Mouse (Mus musculus) neural tube, embryonic 15.5 days (tissue): ENCODE data around the gene Gm6377. TPM values are rescaled to one million over a fixed set of nuclear protein-coding genes. Genes with fewer than 3 reads are reported as not detected.

Experiments used
- ATAC-seq: fragments of 200-750 bp; cut with Nextera tagmentation; 2 replicates; pipeline ENCODE4 v1.8.0; 2017; ENCODE audit warnings: mild to moderate bottlenecking, moderate TSS enrichment, moderate library complexity; ENCODE audit not compliant: low FRiP score
- H3K27ac ChIP-seq: fragments of 300-500 bp; sonication (generic); replicated peaks from 2 replicates; pipeline ENCODE4 v1.5.1; 2015; ENCODE audit warnings: mild to moderate bottlenecking, inconsistent platforms
- H3K27me3 ChIP-seq: fragments of 300-500 bp; sonication (generic); replicated peaks from 2 replicates; pipeline ENCODE4 v1.6.1; 2015; ENCODE audit warnings: inconsistent platforms
- H3K36me3 ChIP-seq: fragments of 300-500 bp; sonication (generic); 2 replicates; pipeline ENCODE4 v1.6.1; 2015; ENCODE audit warnings: inconsistent platforms
- H3K4me1 ChIP-seq: fragments of 300-500 bp; sonication (generic); 2 replicates; pipeline ENCODE4 v1.6.1; 2015; ENCODE audit warnings: inconsistent platforms
- H3K4me2 ChIP-seq: fragments of 300-500 bp; sonication (generic); 2 replicates; pipeline ENCODE4 v1.6.1; 2015; ENCODE audit warnings: inconsistent platforms, mild to moderate bottlenecking, moderate library complexity
- H3K4me3 ChIP-seq: fragments of 300-500 bp; sonication (generic); replicated peaks from 2 replicates; pipeline ENCODE4 v1.5.1; 2015; ENCODE audit warnings: mild to moderate bottlenecking, inconsistent platforms
- H3K9ac ChIP-seq: fragments of 300-500 bp; sonication (generic); replicated peaks from 2 replicates; pipeline ENCODE4 v1.6.1; 2015; ENCODE audit warnings: mild to moderate bottlenecking, inconsistent platforms
- H3K9me3 ChIP-seq: fragments of 300-500 bp; sonication (generic); replicated peaks from 2 replicates; pipeline ENCODE4 v1.6.1; 2016; ENCODE audit warnings: inconsistent platforms
- WGBS: fragments of 180-500 bp; shearing (Covaris S2); methylation state at CpG from one replicate; pipeline ENCODE4 v1.1.7; 2015; ENCODE audit warnings: mixed read lengths; 5-methylcytosine and 5-hydroxymethylcytosine counted together
- polyA plus RNA-seq: library from polyadenylated mRNA; unstranded; fragments of >200 nt; fragmentation: Nextera tagmentation; extraction: Ambion mirVana; gene quantifications from 2 replicates; pipeline ENCODE4 v1.2.1, GENCODE M21; 2015

Gene Gm6377
- not detected in 2 replicates for polyA plus RNA-seq

DNA sequence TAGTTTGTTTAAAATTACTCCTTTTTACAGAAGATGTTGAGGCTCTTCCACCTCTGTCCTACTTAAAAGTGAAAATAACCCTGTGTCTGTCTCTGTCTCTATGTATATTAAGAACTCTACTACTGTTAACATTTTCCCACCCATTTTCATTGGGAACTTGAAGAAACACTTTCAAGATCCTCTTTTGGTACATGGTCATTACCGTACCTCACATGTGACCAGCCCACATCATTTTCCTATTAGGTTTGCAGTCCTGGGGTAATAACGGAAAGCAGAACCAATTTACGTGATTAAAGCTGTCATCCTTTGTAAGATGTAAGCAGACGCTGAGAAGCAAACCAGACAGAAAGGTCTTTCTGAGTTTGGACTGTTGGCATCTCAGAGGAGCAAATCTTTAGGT lies at the start of gene Gm6377:
Gene Gm6377 (plus strand): TSS at position 289 of the 400 bp plus-strand sequence.
- no peak within 1 kb of the TSS for H3K27ac ChIP-seq
- no peak within 1 kb of the TSS for H3K9ac ChIP-seq
- no peak for ATAC-seq
- no peak within 1 kb of the TSS for H3K4me2 ChIP-seq
- no peak within 1 kb of the TSS for H3K4me3 ChIP-seq
- no peaks in the 10 kb centered on the region for H3K9me3 ChIP-seq
- no peaks in the 10 kb centered on the region for H3K36me3 ChIP-seq
- no peaks in the 10 kb centered on the region for H3K27me3 ChIP-seq
- 88% methylated on average over 4 of the region's 4 CpGs for WGBS
- no peaks in the 10 kb centered on the region for H3K4me1 ChIP-seq

DNA sequence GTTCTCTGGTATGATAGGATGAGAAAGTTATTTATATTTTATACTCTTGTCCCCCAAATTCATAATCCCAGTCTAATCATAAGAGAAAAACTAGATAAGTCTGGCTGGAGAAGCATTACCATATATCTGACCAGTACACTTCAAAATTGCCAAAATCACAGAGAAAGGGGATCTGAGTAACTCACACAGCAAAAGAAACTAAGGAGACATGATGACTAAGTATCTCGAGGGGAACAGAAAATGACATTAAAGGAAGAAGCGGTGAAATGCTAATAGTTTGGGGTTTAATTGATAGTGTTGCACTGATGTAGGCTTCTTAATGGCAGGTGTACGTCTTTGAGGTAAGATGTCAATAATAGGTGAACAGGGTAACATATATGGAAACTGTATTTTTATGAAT lies 49.4 kb upstream of the Gm6377 start:
- Histone ChIP-seq H3K36me3 (no peaks in the 10 kb centered on the region), H3K4me2 (no peak overlapping the region), H3K4me3 (no peak overlapping the region), H3K9me3 (no peaks in the 10 kb centered on the region), H3K9ac (no peak overlapping the region), H3K27ac (no peak overlapping the region), H3K4me1 (no peaks in the 10 kb centered on the region), H3K27me3 (no peaks in the 10 kb centered on the region)
- no peak for ATAC-seq
- WGBS = 90% methylated on average over 3 of the region's 3 CpGs

DNA sequence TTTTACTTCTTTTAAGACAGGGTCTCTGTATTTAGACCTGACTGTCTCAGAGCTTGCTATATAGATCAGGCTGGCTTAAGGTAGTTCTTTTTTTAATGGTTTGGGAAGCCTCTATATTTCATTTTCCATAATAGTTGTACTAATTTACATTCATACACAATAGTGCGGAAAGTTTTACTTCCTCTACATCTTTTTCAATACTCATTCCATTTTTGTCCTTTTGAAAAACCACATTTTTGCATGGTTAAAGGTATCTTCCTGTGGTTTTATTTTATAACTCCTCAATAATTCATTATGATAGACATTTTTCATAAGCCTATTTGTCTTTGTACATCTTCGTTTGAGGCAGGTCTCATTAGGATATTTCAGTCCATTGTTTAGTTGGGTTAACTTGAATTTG lies 45.3 kb upstream of the Gm6377 start:
- Histone ChIP-seq H3K4me1 (no peaks in the 10 kb centered on the region), H3K27ac (no peak overlapping the region), H3K4me2 (no peak overlapping the region), H3K36me3 (no peaks in the 10 kb centered on the region), H3K27me3 (no peaks in the 10 kb centered on the region), H3K9ac (no peak overlapping the region), H3K4me3 (no peak overlapping the region), H3K9me3 (no peaks in the 10 kb centered on the region)
- WGBS = 90% methylated on average over 2 of the region's 2 CpGs
- no peak for ATAC-seq

DNA sequence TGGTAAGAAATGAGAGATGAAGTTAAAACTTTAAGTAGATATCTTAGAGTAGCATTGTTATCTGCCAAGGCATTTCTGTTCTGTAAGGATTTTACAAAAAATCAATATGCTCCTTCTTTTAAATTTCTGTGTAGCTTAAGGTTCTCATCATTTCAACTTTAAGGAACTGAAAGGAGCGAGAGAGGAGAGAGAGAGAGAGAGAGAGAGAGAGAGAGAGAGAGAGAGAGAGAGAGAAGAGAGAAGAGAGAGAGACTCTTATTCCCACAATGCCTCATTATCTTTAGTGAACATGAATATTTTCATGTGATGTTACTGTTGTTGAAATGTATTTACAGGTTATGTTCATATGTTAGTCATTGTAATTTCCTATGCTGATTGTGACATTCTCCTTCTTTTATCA lies 36.2 kb upstream of the Gm6377 start:
- no peaks in the 10 kb centered on the region for H3K4me1 ChIP-seq
- no peak overlapping the region for H3K9ac ChIP-seq
- H3K36me3 ChIP-seq = no peaks in the 10 kb centered on the region
- H3K4me2 ChIP-seq = no peak overlapping the region
- ATAC-seq = no peak
- H3K4me3 ChIP-seq = no peak overlapping the region
- H3K27ac ChIP-seq = no peak overlapping the region
- H3K27me3 ChIP-seq = no peaks in the 10 kb centered on the region
- WGBS = 80% methylated on average over 1 of the region's 1 CpGs
- no peaks in the 10 kb centered on the region for H3K9me3 ChIP-seq

DNA sequence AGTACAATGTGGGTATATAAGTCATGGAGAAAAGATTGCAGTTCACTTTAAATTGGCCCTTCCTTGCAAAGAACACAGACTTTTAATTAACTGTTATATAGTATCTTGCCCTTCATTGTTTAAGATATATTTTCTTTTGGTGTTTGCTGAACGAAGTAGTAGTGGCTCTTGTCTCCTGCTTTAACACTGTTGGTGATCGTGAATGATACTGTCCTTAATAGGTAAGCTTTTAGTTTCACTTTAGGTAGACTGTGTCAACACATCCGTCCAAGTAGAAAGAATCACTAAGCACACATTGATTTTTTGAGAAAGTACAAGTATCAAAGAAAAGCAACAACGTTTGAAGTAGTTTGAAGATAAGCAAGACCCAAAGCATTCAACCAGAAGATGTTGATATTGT lies 35.7 kb upstream of the Gm6377 start:
- 82% methylated on average over 4 of the region's 4 CpGs for WGBS
- no peak overlapping the region for H3K4me3 ChIP-seq

DNA sequence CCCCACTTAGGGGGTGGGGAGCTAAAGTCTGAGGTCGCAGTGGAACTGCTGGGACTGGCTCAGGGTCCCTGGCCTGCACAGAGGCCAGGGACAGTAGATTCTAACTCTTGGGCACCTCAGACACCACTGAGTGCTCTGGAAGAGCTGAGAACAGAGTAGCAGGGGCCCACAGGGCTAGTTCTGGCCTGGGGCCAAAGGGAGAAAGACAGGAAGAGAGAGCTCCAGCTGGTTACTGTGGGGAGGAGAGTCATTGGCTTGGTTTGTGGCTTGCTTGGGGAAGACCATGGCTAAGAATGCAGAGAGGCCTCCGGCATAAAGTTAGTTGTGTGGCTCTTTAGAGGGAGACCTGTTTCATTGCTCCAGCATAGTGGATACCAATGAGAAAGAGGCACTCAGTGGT lies 21.5 kb upstream of the Gm6377 start:
- no peaks in the 10 kb centered on the region for H3K9me3 ChIP-seq
- H3K27ac ChIP-seq = no peak overlapping the region
- no peaks in the 10 kb centered on the region for H3K4me1 ChIP-seq
- ATAC-seq = no peak
- no peak overlapping the region for H3K4me2 ChIP-seq
- no peak overlapping the region for H3K4me3 ChIP-seq
- H3K36me3 ChIP-seq = no peaks in the 10 kb centered on the region
- H3K27me3 ChIP-seq = no peaks in the 10 kb centered on the region
- WGBS = 66% methylated on average over 2 of the region's 2 CpGs
- no peak overlapping the region for H3K9ac ChIP-seq

More for the DNA sequence above, 35.7 kb upstream of the Gm6377 start:
- Histone ChIP-seq H3K36me3 (no peaks in the 10 kb centered on the region), H3K27me3 (no peaks in the 10 kb centered on the region), H3K27ac (no peak overlapping the region), H3K9me3 (no peaks in the 10 kb centered on the region), H3K4me1 (no peaks in the 10 kb centered on the region), H3K4me2 (no peak overlapping the region), H3K9ac (no peak overlapping the region)
- ATAC-seq = no peak

DNA sequence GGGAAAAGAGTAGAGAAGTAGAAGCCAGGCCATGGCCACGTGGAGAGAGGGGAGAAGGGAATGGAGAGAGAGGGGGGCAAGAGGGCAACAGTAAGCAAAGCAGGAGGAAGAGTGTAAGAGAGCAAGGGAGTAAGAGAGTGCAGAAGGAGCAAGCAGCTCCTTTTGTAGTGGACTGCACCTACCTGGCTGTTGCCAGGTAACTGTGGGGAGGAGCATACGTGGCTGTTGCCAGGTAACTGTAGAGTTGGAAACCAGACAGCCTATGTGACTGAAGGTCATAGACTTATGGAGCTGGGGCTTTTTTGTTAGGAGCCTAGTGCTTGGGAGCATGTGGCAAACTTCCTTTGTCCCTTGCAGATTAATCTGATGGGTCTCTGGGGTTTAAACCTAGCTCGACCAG lies 21.1 kb upstream of the Gm6377 start:
- Histone ChIP-seq H3K27me3 (no peaks in the 10 kb centered on the region), H3K4me2 (no peak overlapping the region), H3K4me3 (no peak overlapping the region), H3K9ac (no peak overlapping the region), H3K27ac (no peak overlapping the region), H3K4me1 (no peaks in the 10 kb centered on the region), H3K9me3 (no peaks in the 10 kb centered on the region), H3K36me3 (no peaks in the 10 kb centered on the region)
- 40% methylated on average over 3 of the region's 3 CpGs for WGBS
- ATAC-seq = no peak

DNA sequence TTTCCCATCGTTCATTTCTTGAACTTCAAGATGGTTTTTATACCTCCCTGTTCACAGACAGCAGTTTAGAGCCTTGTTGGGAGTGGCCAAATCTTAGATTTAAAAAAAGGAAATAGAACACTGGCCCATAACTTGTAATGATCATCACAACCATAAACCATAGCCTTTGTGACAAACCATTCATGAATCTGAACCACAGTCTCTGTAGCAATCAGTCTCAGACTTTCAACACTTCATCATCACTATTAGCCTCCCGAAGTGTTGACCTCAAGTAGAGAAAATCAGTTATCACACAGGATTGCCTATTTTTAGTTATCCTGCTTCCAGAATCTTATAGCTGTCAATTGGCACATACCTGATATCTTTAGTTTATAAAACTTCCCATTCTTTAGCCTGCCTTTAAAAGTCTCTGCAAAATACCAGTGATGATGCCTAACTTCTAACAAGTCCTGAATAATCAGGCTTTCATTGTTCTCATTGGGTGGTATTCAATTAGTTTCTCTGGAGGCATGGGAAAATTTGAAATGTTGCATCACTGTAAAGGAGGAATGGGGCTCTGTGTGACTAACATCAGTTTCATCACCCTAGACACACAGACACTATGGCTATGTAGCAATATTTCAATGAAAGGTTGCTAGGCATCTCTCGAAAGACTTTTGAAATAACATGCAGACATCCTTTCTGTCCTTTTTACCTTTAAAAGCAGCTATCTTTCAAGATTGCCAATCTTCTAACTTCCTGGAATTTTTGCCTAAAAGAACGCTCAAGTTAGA lies 11.7 kb upstream of the Gm6377 start:
- H3K4me2 ChIP-seq = no peak overlapping the region
- no peaks in the 10 kb centered on the region for H3K27me3 ChIP-seq
- no peaks in the 10 kb centered on the region for H3K9me3 ChIP-seq
- no peaks in the 10 kb centered on the region for H3K36me3 ChIP-seq
- H3K4me1 ChIP-seq = no peaks in the 10 kb centered on the region
- WGBS = 85% methylated on average over 4 of the region's 4 CpGs
- no peak overlapping the region for H3K27ac ChIP-seq
- no peak overlapping the region for H3K9ac ChIP-seq
- no peak overlapping the region for H3K4me3 ChIP-seq
- no peak for ATAC-seq

DNA sequence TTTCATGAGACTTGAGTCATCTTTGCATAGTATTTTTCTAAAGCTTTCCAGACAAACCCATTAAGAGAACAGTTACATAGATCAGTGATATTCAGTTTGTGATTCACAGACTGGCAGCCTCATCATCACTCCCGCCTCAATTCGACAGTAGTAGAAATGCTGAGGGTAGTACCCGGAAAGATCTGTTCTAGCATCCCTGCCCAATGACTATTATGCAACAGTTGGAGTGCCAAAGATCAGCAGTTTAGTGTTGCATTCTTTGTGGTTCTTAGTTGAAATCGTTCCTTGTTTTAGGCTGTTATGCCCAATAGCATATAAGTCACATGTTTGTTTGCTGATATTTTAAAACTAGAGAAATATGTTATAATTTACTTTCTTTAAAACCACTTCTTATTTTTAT lies 6.9 kb upstream of the Gm6377 start:
- no peaks in the 10 kb centered on the region for H3K4me1 ChIP-seq
- no peaks in the 10 kb centered on the region for H3K27me3 ChIP-seq
- H3K36me3 ChIP-seq = no peaks in the 10 kb centered on the region
- H3K4me2 ChIP-seq = no peak overlapping the region
- ATAC-seq = no peak
- H3K9me3 ChIP-seq = no peaks in the 10 kb centered on the region
- H3K4me3 ChIP-seq = no peak overlapping the region
- no peak overlapping the region for H3K27ac ChIP-seq
- no peak overlapping the region for H3K9ac ChIP-seq
- 90% methylated on average over 4 of the region's 4 CpGs for WGBS

DNA sequence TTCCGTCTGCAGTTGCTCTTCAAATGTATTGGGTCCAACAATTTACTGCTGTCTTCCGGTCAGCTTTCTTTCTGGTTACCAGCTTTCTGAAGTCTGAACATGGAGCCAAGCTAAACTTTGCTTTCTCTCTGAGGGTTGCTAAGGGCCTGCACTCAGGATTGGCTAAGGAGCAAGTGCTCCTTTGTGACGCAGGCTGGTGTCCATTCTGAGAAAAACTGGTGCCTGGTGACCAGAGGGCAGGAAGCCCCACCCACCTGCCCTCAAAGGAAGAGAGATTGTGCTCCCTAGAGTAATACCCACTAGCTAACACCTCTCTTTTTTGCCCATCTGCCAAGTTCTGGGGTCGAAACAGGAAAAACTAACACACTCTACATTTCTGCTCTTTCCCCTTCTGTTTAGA lies 5.6 kb upstream of the Gm6377 start:
- Histone ChIP-seq H3K4me3 (no peak overlapping the region), H3K9me3 (no peaks in the 10 kb centered on the region), H3K4me2 (no peak overlapping the region), H3K36me3 (no peaks in the 10 kb centered on the region), H3K9ac (no peak overlapping the region), H3K4me1 (no peaks in the 10 kb centered on the region), H3K27me3 (no peaks in the 10 kb centered on the region), H3K27ac (no peak overlapping the region)
- no peak for ATAC-seq
- WGBS = 58% methylated on average over 4 of the region's 4 CpGs

DNA sequence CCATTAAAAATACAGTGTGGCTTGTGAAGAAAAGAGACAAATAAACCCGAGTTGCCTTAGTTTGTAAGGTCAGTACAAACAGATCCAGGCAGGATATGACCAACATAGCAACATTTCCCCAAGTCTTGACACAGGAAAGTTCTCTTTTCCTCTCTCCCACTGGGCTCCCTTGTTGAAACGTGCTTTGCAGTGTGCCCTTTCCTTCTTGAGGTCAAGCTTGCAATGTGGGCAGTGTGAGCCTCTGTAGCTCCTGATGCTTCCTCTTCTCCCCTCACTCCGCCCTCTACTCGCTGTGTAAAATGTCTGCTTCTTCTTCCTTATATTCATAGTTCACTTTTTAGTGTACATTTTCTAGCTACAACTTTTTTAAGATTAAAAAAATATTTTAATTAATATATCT lies 5.1 kb upstream of the Gm6377 start:
- ATAC-seq = no peak
- Histone ChIP-seq H3K27ac (no peak overlapping the region), H3K36me3 (no peaks in the 10 kb centered on the region), H3K9ac (no peak overlapping the region), H3K4me2 (no peak overlapping the region), H3K9me3 (no peaks in the 10 kb centered on the region), H3K27me3 (no peaks in the 10 kb centered on the region), H3K4me1 (no peaks in the 10 kb centered on the region), H3K4me3 (no peak overlapping the region)
- 74% methylated on average over 4 of the region's 4 CpGs for WGBS

DNA sequence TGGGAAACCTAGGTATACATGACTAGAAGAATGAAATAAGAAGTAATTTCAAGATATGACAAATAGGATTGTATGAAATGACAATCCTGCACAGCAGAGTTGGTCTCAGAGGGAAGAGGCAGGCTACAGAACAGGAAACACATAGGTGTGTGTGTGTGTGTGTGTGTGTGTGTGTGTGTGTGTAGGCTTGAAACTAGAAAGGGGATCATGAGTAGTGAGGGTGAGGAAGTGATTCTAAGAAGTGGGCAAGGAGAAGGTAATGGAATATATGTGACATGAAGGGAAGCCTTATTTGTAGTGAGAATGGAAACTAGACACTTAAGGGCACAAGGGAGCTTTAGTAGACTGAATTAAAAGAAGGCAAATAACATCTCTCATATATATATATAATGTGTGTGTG lies 11.3 kb downstream of the Gm6377 start:
- no peaks in the 10 kb centered on the region for H3K36me3 ChIP-seq
- no peak overlapping the region for H3K4me3 ChIP-seq
- no peak overlapping the region for H3K4me2 ChIP-seq
- no peak for ATAC-seq
- no peak overlapping the region for H3K27ac ChIP-seq
- no peaks in the 10 kb centered on the region for H3K27me3 ChIP-seq
- H3K9ac ChIP-seq = no peak overlapping the region
- no peaks in the 10 kb centered on the region for H3K4me1 ChIP-seq
- H3K9me3 ChIP-seq = no peaks in the 10 kb centered on the region
